Mouse (Mus musculus) ES-Bruce4 (cell line): ENCODE results near the gene Magi2. TPM values are rescaled to one million over a fixed set of nuclear protein-coding genes. Genes with fewer than 3 reads are reported as not detected.

Source experiments
- H3K27ac ChIP-seq: 2 replicates; pipeline ENCODE4 v1.5.1; 2012; ENCODE audit warnings: low read length, inconsistent platforms; ENCODE audit not compliant: insufficient read depth
- H3K27me3 ChIP-seq: 2 replicates; pipeline ENCODE4 v1.6.1; 2012; ENCODE audit warnings: mild to moderate bottlenecking, low read length, inconsistent platforms; ENCODE audit not compliant: control insufficient read depth, poor library complexity, insufficient read depth, severe bottlenecking
- H3K36me3 ChIP-seq: 2 replicates; pipeline ENCODE4 v1.6.1; 2012; ENCODE audit warnings: inconsistent platforms, mild to moderate bottlenecking, low read length, moderate library complexity; ENCODE audit not compliant: control insufficient read depth, poor library complexity, insufficient read depth, severe bottlenecking
- H3K4me1 ChIP-seq: one replicate; pipeline ENCODE4 v1.8.1; 2011; ENCODE audit warnings: low read length; ENCODE audit not compliant: control insufficient read depth, insufficient read depth
- H3K4me3 ChIP-seq: 2 replicates; pipeline ENCODE4 v1.5.1; 2011; ENCODE audit warnings: low read depth, mild to moderate bottlenecking, low read length
- H3K9ac ChIP-seq: 2 replicates; pipeline ENCODE4 v1.6.1; 2012; ENCODE audit warnings: low read depth, mild to moderate bottlenecking, inconsistent platforms; ENCODE audit not compliant: poor library complexity, severe bottlenecking
- H3K9me3 ChIP-seq: replicated peaks from 2 replicates; pipeline ENCODE4 v1.6.1; 2012; ENCODE audit warnings: mild to moderate bottlenecking, low read length, inconsistent platforms; ENCODE audit not compliant: control insufficient read depth, poor library complexity, insufficient read depth, severe bottlenecking
- CTCF ChIP-seq: IDR thresholded peaks from one replicate; pipeline ENCODE4 v1.8.1; 2011; ENCODE audit warnings: low read depth, low read length
- EP300 ChIP-seq: IDR thresholded peaks from 2 replicates; pipeline ENCODE4 v1.6.1; 2011; ENCODE audit warnings: low read depth, low read length; ENCODE audit not compliant: insufficient read depth
- POLR2A ChIP-seq: IDR thresholded peaks from one replicate; pipeline ENCODE4 v1.8.1; 2011; ENCODE audit warnings: low read length; ENCODE audit not compliant: insufficient read depth
- polyA plus RNA-seq: library from polyadenylated mRNA; stranded (reverse); fragments of >200 nt; gene quantifications from 2 replicates; pipeline ENCODE4 v1.2.4, GENCODE M21; 2011; ENCODE audit warnings: low read depth; ENCODE audit not compliant: missing spikeins, insufficient read depth, insufficient read length

The Magi2 gene
- polyA plus RNA-seq, 1 experiment, result 1.8 TPM

DNA sequence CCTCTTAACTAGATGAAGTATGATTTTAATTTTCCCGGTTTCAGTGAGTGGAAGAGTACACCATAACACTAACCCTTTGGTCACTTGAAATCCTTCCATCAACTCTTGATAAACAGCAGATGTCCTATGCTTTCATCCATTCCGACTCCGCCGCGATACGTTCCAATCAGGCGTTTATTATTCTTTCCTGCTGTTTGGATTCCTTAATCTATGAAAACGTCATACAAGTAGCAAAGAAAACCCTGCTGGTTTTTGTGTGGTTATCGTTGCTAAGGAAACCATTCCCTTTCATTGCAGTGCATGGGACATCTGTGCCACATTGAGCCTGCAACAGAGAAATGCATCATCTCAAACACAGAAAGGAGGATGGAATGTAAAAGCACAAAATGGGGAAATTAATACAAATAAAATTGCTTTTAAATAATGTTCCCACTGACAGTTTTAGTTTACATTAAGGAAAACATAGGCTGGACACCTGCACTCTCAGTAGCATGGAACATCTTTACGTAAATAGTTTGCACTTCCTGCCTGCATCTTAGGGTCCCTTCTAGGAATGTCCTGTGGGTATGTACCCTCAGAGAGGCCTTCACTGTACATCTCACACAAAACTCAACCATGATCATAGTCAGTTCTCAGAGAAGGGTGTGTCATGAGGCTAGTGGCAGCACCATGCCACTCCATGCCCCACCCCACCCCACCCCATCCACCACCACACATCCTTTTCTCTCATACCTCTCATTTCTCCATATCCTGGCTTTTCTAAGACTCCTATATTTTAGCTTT lies 914.0 kb downstream of the Magi2 start:
- Histone ChIP-seq H3K4me1 (no peaks in the 10 kb centered on the region), H3K4me3 (no peak overlapping the region), H3K27me3 (no peaks in the 10 kb centered on the region), H3K9ac (no peak overlapping the region), H3K27ac (no peak overlapping the region), H3K9me3 (no peaks in the 10 kb centered on the region), H3K36me3 (no peaks in the 10 kb centered on the region)
- TF ChIP-seq EP300 (no peak), CTCF (no peak), POLR2A (no peak)

DNA sequence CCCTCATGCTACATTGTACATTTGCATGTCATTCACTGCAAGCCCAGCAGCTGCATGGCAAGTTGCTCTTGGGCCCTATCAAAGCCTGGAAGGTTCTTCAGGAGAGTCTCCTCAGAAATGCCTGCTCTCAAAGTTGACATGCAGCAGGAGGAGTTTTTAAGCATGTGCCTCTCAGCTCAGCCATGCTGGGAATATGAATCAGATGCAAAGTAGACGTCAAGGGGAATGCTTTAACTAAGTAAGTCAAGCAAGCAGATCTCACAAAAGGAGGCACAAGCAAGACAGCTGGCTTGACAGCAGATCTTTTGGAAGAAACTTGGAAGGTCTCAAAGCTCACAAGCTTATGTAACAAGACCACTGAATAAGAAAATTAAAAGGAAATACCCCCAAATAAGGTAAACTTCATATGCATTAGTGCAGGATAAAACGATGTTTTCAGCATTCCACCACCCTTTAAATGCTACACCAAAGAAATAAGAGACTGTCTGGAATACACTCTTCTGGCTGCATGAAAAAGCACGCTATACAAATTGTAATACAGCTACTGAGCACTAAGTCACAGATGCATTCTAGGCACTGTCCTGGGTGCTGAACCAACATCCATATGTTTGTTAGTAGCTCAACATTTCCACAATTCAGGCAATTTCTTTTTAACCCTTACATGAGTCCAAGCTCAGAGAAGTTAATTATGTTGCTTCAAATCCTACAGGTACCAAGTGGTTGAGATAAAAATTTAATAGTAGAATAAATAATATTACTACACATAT lies 926.7 kb downstream of the Magi2 start:
- no peaks in the 10 kb centered on the region for H3K4me1 ChIP-seq
- H3K27me3 ChIP-seq, result no peaks in the 10 kb centered on the region
- no peak overlapping the region for H3K27ac ChIP-seq
- no peak overlapping the region for H3K9ac ChIP-seq
- H3K9me3 ChIP-seq, result no peaks in the 10 kb centered on the region
- TF ChIP-seq EP300, result no peak
- no peak for TF ChIP-seq POLR2A
- TF ChIP-seq CTCF, result no peak
- no peak overlapping the region for H3K4me3 ChIP-seq
- H3K36me3 ChIP-seq, result no peaks in the 10 kb centered on the region

- Histone ChIP-seq H3K9me3 (no peaks in the 10 kb centered on the region), H3K27me3 (no peaks in the 10 kb centered on the region), H3K9ac (no peak overlapping the region), H3K4me3 (no peak overlapping the region), H3K4me1 (no peaks in the 10 kb centered on the region), H3K36me3 (no peaks in the 10 kb centered on the region), H3K27ac (no peak overlapping the region)
- no peak for TF ChIP-seq POLR2A
- TF ChIP-seq CTCF, result no peak
- TF ChIP-seq EP300, result no peak
Observed at GRCm38 (mm10) chr5:20196765-20197164, 969.9 kb downstream of the Magi2 start.

GRCm38 (mm10) chr5:20197395-20197794 lies 970.6 kb downstream of the Magi2 start:
- Histone ChIP-seq H3K9me3 (no peaks in the 10 kb centered on the region), H3K27ac (no peak overlapping the region), H3K4me1 (no peaks in the 10 kb centered on the region), H3K9ac (no peak overlapping the region), H3K4me3 (no peak overlapping the region), H3K27me3 (no peaks in the 10 kb centered on the region), H3K36me3 (no peaks in the 10 kb centered on the region)
- TF ChIP-seq EP300 (no peak), CTCF (no peak), POLR2A (no peak)

- no peak overlapping the region for H3K9ac ChIP-seq
- no peaks in the 10 kb centered on the region for H3K27me3 ChIP-seq
- no peak overlapping the region for H3K27ac ChIP-seq
- no peaks in the 10 kb centered on the region for H3K9me3 ChIP-seq
- no peaks in the 10 kb centered on the region for H3K36me3 ChIP-seq
- TF ChIP-seq CTCF (no peak), EP300 (no peak)
- no peaks in the 10 kb centered on the region for H3K4me1 ChIP-seq
- H3K4me3 ChIP-seq, result no peak overlapping the region
Observed at GRCm38 (mm10) chr5:20201348-20201747, 974.5 kb downstream of the Magi2 start.

- no peaks in the 10 kb centered on the region for H3K27me3 ChIP-seq
- no peaks in the 10 kb centered on the region for H3K9me3 ChIP-seq
- no peak overlapping the region for H3K4me3 ChIP-seq
- H3K9ac ChIP-seq, result no peak overlapping the region
- H3K36me3 ChIP-seq, result no peaks in the 10 kb centered on the region
- TF ChIP-seq CTCF (no peak), EP300 (no peak), POLR2A (no peak)
- H3K4me1 ChIP-seq, result no peaks in the 10 kb centered on the region
- H3K27ac ChIP-seq, result no peak overlapping the region
Observed at GRCm38 (mm10) chr5:20208110-20208509, 981.3 kb downstream of the Magi2 start.
